Mouse (Mus musculus): ENCODE measurements around the gene Phgr1. TPM values are rescaled to one million over a fixed set of nuclear protein-coding genes. Genes with fewer than 3 reads are reported as not detected.

Gene Phgr1
- polyA plus RNA-seq, 1 experiment from 2014 or later: 31.4 TPM

DNA sequence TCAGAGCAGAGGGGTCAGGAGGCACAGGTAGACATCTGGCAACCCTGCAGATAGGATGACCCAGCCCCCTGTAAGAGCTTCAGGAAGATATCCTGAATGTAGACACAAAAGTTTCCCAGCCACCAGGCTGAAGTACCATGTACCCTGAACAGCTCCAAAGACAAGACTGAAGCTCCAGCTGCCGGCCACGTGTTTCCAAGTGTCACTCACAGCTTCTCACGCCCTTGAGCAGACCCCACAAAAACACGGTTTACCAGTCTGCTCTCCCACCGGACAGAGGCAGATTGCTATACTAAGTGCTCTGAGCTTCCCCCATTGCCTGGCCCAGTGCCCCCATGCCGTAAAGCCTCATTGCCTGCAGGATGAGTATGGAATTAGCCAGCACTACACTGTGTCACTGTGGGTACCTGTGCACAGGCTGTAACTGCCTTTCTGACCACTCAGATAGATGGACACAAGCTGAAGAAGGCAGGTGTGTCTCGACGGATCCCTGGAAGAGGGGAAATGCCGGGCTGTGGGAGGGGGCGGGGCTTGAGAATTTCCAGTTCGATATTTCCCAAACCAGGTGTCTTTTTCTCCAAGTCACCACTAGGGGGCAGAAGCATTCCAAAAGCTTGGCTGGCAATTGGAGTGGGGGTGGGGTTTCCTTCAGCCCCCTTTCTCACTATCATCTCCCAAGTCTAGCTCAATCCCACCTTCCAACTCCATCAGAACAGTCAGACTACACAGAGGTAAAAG is 8.3 kb upstream of the Phgr1 start:
- H3K27ac ChIP-seq: 0 out of 2 replicates have a peak overlapping the region, but pooled peaks have one; percentile 42
- 0 out of 2 replicates have a peak overlapping the region, but pooled peaks have one; percentile 11 for H3K4me2 ChIP-seq

DNA sequence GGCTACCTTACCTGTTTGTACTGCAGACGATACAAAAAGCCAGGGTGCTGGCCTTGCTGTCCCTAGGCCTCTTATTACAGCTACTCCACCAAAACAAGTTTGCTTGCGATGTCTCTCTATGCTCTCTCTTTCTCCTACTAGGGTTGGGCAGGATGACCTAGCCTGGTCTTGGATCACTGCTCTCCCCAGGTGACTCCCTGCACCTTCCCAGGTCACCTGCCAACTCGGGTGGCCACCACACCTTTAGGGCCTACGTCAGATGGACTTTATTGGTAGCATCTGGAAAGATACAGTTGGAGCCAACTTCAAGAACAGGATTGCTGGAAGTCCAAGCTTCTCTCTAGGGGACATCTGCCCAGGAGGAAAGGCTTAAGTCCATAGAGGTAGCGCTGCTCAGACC is 7.7 kb upstream of the Phgr1 start:
- H3K27ac ChIP-seq: no peak overlapping the region
- H3K9ac ChIP-seq: no peak overlapping the region
- no peak for ATAC-seq (ENCODE audit: insufficient read depth, low FRiP score, low read depth)
- H3K9me3 ChIP-seq: no peaks in the 10 kb centered on the region
- H3K4me3 ChIP-seq (replicated peaks): no peak overlapping the region
- no peaks in the 10 kb centered on the region for H3K36me3 ChIP-seq
- peaks cover 31% of the 10 kb centered on the region for H3K4me1 ChIP-seq
- H3K27me3 ChIP-seq (replicated peaks): no peaks in the 10 kb centered on the region
- no peak overlapping the region for H3K4me2 ChIP-seq
- WGBS: 87% methylated on average over 5 of the region's 5 CpGs

More for the DNA sequence above, 8.3 kb upstream of the Phgr1 start:
- H3K9ac ChIP-seq: no peak overlapping the region
- no peak for ATAC-seq (ENCODE audit: insufficient read depth, low FRiP score, low read depth)
- WGBS: 23% methylated on average over 11 of the region's 11 CpGs
- peaks cover 31% of the 10 kb centered on the region for H3K4me1 ChIP-seq
- H3K9me3 ChIP-seq: no peaks in the 10 kb centered on the region
- no peak overlapping the region for H3K4me3 ChIP-seq (replicated peaks)
- H3K36me3 ChIP-seq: no peaks in the 10 kb centered on the region
- no peaks in the 10 kb centered on the region for H3K27me3 ChIP-seq (replicated peaks)

DNA sequence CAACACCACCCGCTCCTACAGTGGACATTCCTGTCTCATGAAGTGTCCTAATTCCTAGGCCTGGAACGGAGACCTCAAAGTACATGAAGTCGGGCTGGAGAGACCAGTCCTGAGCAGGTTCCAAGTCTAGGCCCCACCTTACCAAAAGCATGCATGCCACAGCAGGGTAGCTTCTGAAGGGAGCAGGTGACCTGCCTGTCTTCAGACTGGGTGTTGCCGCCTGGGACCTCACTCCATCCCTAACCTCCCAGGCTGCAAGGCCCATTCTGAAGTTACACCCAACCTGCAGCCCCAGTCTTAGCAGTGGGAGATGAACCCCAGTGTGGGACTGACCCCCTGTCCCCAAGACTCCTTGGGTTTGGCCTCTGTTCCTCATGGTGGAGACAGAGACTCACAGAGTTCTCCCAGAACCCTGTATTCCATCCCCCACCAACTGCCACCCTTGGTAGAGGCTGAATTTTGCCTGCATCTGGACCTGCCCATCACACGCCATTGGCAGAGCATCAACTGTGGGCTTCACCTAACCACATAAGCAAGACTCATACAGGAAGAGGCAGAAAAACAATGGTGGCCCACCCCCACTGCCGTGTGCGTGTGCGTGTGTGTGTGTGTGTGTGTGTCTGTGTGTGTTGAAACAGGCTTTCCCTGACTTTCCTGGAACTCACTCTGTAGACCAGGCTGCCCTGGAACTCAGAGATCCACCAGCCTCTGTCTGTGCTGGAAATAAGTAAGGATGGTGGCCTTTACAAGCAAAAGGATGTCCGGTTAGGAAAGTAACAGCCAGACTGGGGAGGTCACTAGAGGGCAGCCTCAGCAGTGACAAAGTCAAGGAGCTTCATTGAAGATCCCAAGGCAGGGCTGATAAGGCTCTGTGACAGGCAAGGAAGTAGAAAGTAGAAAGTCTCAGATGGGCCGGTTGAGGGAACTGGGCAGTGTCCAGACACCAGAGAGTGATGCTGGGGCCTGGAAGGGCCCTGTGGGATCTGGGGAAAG is 6.2 kb upstream of the Phgr1 start:
- ATAC-seq (ENCODE audit: insufficient read depth, low FRiP score, low read depth): no peak
- H3K27ac ChIP-seq: no peak overlapping the region
- no peak overlapping the region for H3K4me2 ChIP-seq
- H3K27me3 ChIP-seq (replicated peaks): no peaks in the 10 kb centered on the region
- WGBS: 71% methylated on average over 10 of the region's 10 CpGs
- H3K36me3 ChIP-seq: no peaks in the 10 kb centered on the region
- no peak overlapping the region for H3K9ac ChIP-seq
- H3K4me1 ChIP-seq: peaks cover 26% of the 10 kb centered on the region
- no peaks in the 10 kb centered on the region for H3K9me3 ChIP-seq
- H3K4me3 ChIP-seq (replicated peaks): no peak overlapping the region

DNA sequence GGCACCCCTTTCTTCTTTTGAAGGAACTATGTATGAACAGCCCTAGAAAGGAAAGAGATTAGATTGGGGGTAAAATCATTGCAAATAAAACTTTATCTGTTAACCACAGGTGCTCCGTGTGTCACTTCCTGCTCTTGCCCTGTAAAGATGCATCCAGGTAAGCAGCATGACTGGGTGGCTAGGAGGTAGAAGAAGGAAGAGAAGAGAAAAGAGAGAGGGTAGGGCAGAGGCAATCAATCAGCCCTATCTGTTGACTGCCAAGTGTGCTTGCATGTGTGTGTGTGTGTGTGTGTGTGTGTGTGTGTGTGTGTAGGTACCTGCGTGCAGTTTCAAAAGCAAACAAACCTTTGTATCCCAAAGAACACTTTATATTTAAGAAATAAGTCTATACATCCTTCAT is 2.0 kb downstream of the Phgr1 start:
- Histone ChIP-seq H3K4me2 (0 out of 2 replicates have a peak overlapping the region, but pooled peaks have one; percentile 0), H3K4me1 (peaks cover 19% of the 10 kb centered on the region), H3K27me3 (replicated peaks) (no peaks in the 10 kb centered on the region), H3K36me3 (no peaks in the 10 kb centered on the region), H3K9me3 (no peaks in the 10 kb centered on the region), H3K27ac (no peak overlapping the region), H3K4me3 (replicated peaks) (no peak overlapping the region), H3K9ac (no peak overlapping the region)
- no peak for ATAC-seq (ENCODE audit: insufficient read depth, low FRiP score, low read depth)
- WGBS: 61% methylated on average over 2 of the region's 2 CpGs

DNA sequence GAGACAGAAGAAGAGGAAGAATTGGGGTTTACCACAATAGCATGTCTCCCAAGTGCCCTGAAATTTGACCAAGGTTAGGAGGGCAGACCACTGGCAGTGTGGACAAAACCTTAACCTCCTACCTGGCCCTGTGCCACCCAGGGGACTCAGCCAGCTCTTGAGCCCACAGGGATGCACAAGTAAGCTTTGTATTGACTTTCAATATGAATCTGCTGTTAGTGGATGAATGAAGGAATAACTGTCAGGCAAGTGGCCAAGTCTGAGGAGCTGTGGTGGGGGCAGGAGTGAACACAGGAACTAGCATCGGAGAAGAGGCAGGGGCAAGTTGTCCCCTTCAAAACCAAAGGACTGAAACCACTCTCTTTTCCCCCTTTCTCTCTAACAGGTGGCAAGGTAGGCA is 2.8 kb downstream of the Phgr1 start:
- H3K9me3 ChIP-seq: no peaks in the 10 kb centered on the region
- H3K4me1 ChIP-seq: peaks cover 24% of the 10 kb centered on the region
- H3K4me3 ChIP-seq (replicated peaks): no peak overlapping the region
- WGBS: 35% methylated on average over 1 of the region's 1 CpGs
- no peak for ATAC-seq (ENCODE audit: insufficient read depth, low FRiP score, low read depth)
- no peak overlapping the region for H3K9ac ChIP-seq
- H3K27ac ChIP-seq: no peak overlapping the region
- no peaks in the 10 kb centered on the region for H3K36me3 ChIP-seq
- no peaks in the 10 kb centered on the region for H3K27me3 ChIP-seq (replicated peaks)
- H3K4me2 ChIP-seq: no peak overlapping the region

DNA sequence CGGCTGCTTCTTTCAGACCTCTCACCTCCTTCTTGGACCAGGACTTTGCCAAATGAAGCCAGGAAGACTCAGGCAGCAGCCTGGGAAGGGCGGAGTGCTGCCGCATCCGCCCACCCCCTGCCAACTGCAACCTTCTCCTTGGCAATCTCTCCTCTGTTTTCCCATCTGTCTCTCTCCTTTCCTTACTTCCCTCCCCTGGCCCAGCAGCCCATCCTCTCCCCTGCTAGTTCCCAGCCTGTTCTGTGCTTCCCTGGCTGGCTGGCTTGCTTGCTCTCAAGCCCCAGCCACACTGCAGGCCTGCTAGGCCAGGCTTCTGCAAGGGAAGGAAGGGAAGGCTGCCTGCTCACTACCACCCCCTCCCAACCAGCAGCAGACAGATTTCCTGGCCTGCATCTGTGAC is 3.3 kb downstream of the Phgr1 start:
- peaks cover 24% of the 10 kb centered on the region for H3K4me1 ChIP-seq
- no peak overlapping the region for H3K4me2 ChIP-seq
- no peaks in the 10 kb centered on the region for H3K9me3 ChIP-seq
- ATAC-seq (ENCODE audit: insufficient read depth, low FRiP score, low read depth): no peak
- no peaks in the 10 kb centered on the region for H3K36me3 ChIP-seq
- H3K27ac ChIP-seq: no peak overlapping the region
- no peaks in the 10 kb centered on the region for H3K27me3 ChIP-seq (replicated peaks)
- no peak overlapping the region for H3K9ac ChIP-seq
- H3K4me3 ChIP-seq (replicated peaks): no peak overlapping the region
- WGBS: 45% methylated on average over 3 of the region's 4 CpGs

DNA sequence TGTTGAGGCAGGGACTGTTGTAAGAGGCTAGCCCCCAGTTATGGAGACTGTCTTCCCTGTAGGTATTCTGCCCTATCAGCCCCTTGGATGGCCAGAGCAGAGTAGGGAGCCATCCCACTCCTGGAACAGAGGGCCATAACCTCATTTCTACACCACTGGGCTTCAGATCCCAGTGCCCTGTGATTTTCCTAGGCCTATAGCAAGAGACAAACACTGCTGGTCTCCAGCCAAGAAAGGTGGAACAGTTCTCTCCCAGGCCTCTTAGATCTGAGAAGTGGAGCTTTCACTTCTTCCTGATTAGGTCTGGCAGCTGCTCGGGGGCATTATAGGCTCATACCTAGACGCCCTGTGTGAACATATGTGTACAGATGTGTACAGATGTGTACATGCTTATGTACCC is 3.7 kb downstream of the Phgr1 start:
- Histone ChIP-seq H3K9me3 (no peaks in the 10 kb centered on the region), H3K36me3 (no peaks in the 10 kb centered on the region), H3K9ac (no peak overlapping the region), H3K4me3 (replicated peaks) (no peak overlapping the region), H3K4me2 (no peak overlapping the region), H3K27me3 (replicated peaks) (no peaks in the 10 kb centered on the region), H3K27ac (no peak overlapping the region), H3K4me1 (peaks cover 24% of the 10 kb centered on the region)
- WGBS: 71% methylated on average over 2 of the region's 2 CpGs
- no peak for ATAC-seq (ENCODE audit: insufficient read depth, low FRiP score, low read depth)

DNA sequence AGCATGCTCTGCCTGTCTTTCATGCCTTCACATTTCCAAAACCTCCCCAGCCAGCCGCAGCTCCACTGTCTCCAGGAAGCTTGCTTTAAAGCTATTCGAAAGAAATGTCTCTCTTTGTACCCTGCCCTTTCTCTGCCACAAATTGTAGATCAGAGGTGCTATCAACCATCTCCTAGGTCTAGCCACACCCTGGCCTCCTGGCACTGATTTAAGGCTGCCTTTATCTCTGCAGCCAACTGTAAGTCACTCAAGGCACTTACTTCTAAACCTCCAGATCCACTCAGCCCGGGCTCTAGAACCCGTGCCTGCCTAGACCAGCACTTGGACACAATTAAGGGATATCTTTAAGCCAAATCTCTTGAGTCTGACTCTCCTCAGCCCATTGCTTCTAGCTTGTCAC is 5.8 kb downstream of the Phgr1 start:
- Histone ChIP-seq H3K27ac (no peak overlapping the region), H3K4me2 (no peak overlapping the region), H3K4me1 (peaks cover 24% of the 10 kb centered on the region), H3K27me3 (replicated peaks) (no peaks in the 10 kb centered on the region), H3K9ac (no peak overlapping the region), H3K4me3 (replicated peaks) (no peak overlapping the region), H3K36me3 (no peaks in the 10 kb centered on the region), H3K9me3 (no peaks in the 10 kb centered on the region)
- WGBS: 74% methylated on average over 4 of the region's 4 CpGs
- no peak for ATAC-seq (ENCODE audit: insufficient read depth, low FRiP score, low read depth)

DNA sequence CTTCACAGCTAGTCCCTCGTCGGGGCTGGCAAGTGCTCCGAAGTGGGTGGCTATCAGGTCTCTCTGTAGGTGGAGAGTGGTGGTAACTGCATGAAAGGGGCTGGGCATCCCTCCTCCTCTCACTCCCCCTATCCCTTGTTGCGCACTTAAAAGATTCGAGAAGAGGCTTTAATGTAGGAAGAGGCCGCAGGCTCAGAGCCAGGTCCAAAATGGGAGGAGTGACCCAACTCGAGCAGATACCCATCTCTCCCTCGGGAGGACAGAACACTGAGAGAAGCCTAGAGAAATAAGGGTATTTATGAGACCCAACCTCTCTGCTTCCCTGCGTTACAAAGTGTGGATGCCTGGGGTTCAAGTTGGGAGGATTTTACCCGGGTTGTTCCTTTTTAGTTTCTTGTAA is 6.5 kb downstream of the Phgr1 start:
- WGBS: 10% methylated on average over 10 of the region's 10 CpGs
- peaks cover 24% of the 10 kb centered on the region for H3K4me1 ChIP-seq
- H3K36me3 ChIP-seq: no peaks in the 10 kb centered on the region
- H3K9ac ChIP-seq: no peak overlapping the region
- H3K4me3 ChIP-seq (replicated peaks): peak overlapping the region; percentile 35
- H3K9me3 ChIP-seq: no peaks in the 10 kb centered on the region
- no peak for ATAC-seq (ENCODE audit: insufficient read depth, low FRiP score, low read depth)
- no peaks in the 10 kb centered on the region for H3K27me3 ChIP-seq (replicated peaks)
- no peak overlapping the region for H3K27ac ChIP-seq
- H3K4me2 ChIP-seq: peak overlapping the region; percentile 72

DNA sequence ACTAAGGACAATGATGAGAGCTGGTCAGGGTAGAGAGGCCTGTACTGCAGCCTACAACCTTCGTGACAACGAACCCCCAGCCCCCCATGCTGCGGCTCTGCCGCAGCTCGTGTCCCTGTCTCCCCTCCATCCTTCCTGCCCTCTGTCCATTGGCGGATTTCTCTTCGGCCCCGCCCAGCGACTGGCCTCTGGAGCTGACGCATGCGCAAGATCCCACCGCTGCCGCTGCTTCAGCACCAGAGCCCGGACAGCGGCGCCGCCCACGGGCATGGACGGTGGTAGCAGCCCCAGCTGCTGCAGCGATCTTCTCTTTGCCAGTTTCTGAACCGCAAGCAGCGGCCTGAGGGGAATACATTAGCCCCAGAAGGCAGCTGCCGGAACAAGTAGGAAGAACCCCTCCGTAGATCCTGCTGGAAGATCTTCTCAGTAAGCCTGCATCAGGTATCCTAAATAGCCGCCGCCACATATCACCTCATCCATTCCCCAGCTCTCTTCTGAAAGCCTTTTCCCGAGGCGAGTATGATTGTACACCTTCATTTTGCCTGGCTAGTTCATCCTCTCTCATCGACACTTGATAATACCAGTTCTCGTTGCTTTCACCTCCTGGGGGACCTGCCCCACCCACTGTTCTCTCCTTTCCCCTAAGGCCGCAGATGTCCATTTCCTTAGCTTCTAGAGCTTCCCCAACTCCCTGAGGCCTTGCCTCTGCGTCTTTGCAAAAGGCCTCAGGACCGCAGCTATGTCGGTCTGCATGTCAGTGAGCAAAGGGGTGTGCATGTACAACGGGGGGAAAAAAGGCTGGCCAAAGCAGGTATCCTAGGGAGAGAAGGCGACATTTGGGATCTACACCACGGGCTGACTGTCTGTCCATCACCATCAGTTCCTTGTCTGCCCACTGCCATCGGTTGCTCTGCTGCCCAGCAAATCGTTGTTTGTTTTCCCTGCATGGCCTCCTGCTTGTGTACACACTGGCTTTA is 7.2 kb downstream of the Phgr1 start, which contains the start of gene Disp2:
Gene Disp2, plus strand, starts transcription at position 216 of the 977 bp plus-strand sequence.
- no peak within 1 kb of the TSS for H3K9ac ChIP-seq
- H3K4me3 ChIP-seq (replicated peaks): peak within 1 kb of the TSS; percentile 35
- peak within 1 kb of the TSS; percentile 72 for H3K4me2 ChIP-seq
- no peaks in the 10 kb centered on the region for H3K36me3 ChIP-seq
- H3K27me3 ChIP-seq (replicated peaks): no peaks in the 10 kb centered on the region
- H3K4me1 ChIP-seq: peaks cover 24% of the 10 kb centered on the region
- WGBS: 10% methylated on average over 39 of the region's 39 CpGs
- no peak within 1 kb of the TSS for H3K27ac ChIP-seq
- peak; percentile 83; the same call in 1 of the 2 replicates for ATAC-seq (ENCODE audit: insufficient read depth, low FRiP score, low read depth)
- H3K9me3 ChIP-seq: no peaks in the 10 kb centered on the region

DNA sequence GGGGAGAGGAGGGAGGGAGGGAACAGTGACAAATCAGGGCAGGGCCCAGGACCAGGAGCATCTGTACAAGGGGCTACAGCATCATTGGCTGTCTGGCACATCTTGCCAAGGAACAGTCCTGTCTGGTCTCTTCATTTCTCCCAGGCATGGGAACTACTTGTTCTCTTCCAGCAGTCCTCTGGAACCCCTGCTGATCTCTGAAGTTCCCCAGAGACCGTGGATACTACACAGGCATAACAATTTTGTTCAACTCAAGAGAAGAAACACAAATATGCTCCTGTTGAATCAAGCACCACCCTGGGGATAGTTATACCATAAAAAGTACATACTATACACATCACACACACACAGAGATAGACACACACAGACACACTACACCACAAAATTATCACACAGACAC is 8.5 kb downstream of the Phgr1 start:
- ATAC-seq (ENCODE audit: insufficient read depth, low FRiP score, low read depth): no peak
- no peak overlapping the region for H3K9ac ChIP-seq
- no peaks in the 10 kb centered on the region for H3K9me3 ChIP-seq
- H3K27ac ChIP-seq: no peak overlapping the region
- H3K4me3 ChIP-seq (replicated peaks): no peak overlapping the region
- H3K4me2 ChIP-seq: no peak overlapping the region
- 69% methylated on average over 1 of the region's 1 CpGs for WGBS
- peaks cover 11% of the 10 kb centered on the region for H3K4me1 ChIP-seq
- no peaks in the 10 kb centered on the region for H3K27me3 ChIP-seq (replicated peaks)
- no peaks in the 10 kb centered on the region for H3K36me3 ChIP-seq

Data from stomach, embryonic 15.5 days (tissue).